Mouse (Mus musculus): ENCODE measurements around the gene Llgl1. TPM values are rescaled to one million over a fixed set of nuclear protein-coding genes. Genes with fewer than 3 reads are reported as not detected.

The Llgl1 gene
- polyA plus RNA-seq (2014; fragmentation: Nextera tagmentation; extraction: Ambion mirVana) = 43.8 and 46.1 TPM in 2 replicates

- peak; percentile 92 for ATAC-seq (ENCODE audit: low FRiP score)
- no peaks in the 10 kb centered on the region for H3K9me3 ChIP-seq (ENCODE audit: control insufficient read depth, low read length)
- H3K4me2 ChIP-seq (replicated peaks) = peak within 1 kb of the TSS; percentile 84
- 0% methylated on average over 42 of the region's 73 CpGs for WGBS
- peak within 1 kb of the TSS; percentile 91 for H3K9ac ChIP-seq
- no peaks in the 10 kb centered on the region for H3K27me3 ChIP-seq (ENCODE audit: control insufficient read depth, insufficient read depth, low read length)
- H3K4me1 ChIP-seq (replicated peaks; ENCODE audit: control insufficient read depth, insufficient read depth, low read length) = peaks cover 24% of the 10 kb centered on the region
- DNase-seq (ENCODE audit: low spot score) = peak; percentile 92
- H3K27ac ChIP-seq = peak within 1 kb of the TSS; percentile 93
- peak within 1 kb of the TSS; percentile 93 for H3K4me3 ChIP-seq (replicated peaks; ENCODE audit: low read length)
- peaks cover 4% of the 10 kb centered on the region for H3K36me3 ChIP-seq (replicated peaks; ENCODE audit: control insufficient read depth, insufficient read depth)
These were observed at the start of gene Llgl1 for GRCm38 (mm10) chr11:60699524-60700075. TSS of gene Llgl1 (plus strand) at chr11:60699723.

DNA sequence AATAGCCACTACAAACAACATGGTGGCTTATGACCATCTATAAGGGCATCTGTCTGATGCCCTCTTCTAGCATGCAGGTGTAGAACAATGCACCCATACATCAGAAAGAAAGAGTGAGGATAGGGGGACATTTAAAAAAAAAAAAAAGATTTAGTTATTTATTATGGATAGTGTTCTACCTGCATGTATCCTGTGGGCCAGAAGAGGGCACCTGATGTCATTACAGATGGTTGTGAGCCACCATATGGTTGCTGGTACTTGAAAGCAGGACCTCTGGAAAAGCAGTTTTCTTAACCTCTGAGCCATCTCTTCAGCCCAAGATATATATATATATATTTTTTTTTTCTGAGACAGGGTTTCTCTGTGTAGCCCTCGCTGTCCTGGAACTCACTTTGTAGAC lies 3.4 kb upstream of the Llgl1 start:
- no peak for DNase-seq (ENCODE audit: low spot score)
- WGBS = 81% methylated on average over 1 of the region's 1 CpGs
- Histone ChIP-seq H3K9me3 (ENCODE audit: control insufficient read depth, low read length) (no peaks in the 10 kb centered on the region), H3K27ac (no peak overlapping the region), H3K4me1 (replicated peaks; ENCODE audit: control insufficient read depth, insufficient read depth, low read length) (peaks cover 11% of the 10 kb centered on the region), H3K36me3 (replicated peaks; ENCODE audit: control insufficient read depth, insufficient read depth) (no peaks in the 10 kb centered on the region), H3K4me3 (replicated peaks; ENCODE audit: low read length) (no peak overlapping the region), H3K4me2 (replicated peaks) (no peak overlapping the region), H3K9ac (no peak overlapping the region), H3K27me3 (ENCODE audit: control insufficient read depth, insufficient read depth, low read length) (no peaks in the 10 kb centered on the region)
- no peak for ATAC-seq (ENCODE audit: low FRiP score)

DNA sequence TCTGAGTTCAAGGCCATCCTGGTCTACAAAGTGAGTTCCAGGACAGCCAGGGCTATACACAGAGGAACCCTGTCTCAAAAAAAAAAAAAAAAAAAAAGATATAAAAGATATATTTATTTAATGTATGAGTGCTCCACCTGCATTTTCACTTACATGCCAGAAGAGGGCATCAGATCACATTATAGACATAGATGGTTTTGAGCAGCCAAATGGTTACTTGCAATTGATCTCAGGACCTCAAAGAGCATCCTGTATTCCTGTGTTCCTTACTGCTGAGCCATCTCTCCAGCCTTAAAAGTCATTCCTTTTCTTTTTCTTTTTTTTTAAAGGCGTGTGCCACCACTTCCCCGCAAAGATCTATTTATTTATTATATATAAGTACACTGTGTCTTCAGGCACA lies 2.0 kb upstream of the Llgl1 start:
- Histone ChIP-seq H3K4me3 (replicated peaks; ENCODE audit: low read length) (no peak overlapping the region), H3K9me3 (ENCODE audit: control insufficient read depth, low read length) (no peaks in the 10 kb centered on the region), H3K27me3 (ENCODE audit: control insufficient read depth, insufficient read depth, low read length) (no peaks in the 10 kb centered on the region), H3K9ac (no peak overlapping the region), H3K4me2 (replicated peaks) (no peak overlapping the region), H3K4me1 (replicated peaks; ENCODE audit: control insufficient read depth, insufficient read depth, low read length) (peaks cover 20% of the 10 kb centered on the region), H3K36me3 (replicated peaks; ENCODE audit: control insufficient read depth, insufficient read depth) (no peaks in the 10 kb centered on the region), H3K27ac (no peak overlapping the region)
- 73% methylated on average over 2 of the region's 2 CpGs for WGBS
- DNase-seq (ENCODE audit: low spot score) (peak; percentile 59), ATAC-seq (ENCODE audit: low FRiP score) (no peak)

DNA sequence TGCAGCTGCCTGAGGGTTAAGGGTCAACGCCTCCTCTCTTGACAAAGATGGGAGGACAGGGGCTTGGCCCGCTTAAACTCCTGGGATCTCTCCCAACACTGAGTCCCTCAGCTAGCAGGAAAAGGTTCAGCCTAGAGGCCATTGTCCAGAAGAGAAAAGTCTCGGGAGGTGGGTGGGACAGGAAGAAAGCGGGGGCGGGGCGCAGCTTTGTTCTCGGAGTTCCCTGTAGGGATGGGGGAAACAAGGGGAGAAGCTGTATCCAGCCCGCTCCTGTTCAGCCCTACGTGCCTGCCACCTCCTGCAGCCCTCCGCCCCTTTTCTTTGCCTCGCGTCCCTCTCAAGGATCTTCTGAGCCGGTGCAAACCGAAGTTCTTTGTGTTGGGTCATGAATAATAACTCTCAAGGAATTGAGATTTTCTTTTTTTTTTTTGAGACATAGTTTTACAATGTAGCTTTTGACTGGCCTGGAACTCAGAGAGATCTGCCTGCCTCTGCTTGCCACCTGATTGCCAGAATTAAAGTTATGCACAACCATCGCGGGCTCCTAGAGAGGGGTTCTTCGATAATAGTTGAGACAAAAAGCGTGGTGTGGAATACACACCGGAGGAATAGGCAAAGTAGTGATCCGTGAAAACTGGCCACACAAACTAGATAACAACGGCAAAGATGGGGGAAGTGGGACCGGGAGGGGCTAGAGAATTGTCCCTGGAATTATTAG lies 558 bp upstream of the Llgl1 start:
- H3K9ac ChIP-seq = peak overlapping the region; percentile 91
- H3K4me2 ChIP-seq (replicated peaks) = peak overlapping the region; percentile 84
- H3K4me3 ChIP-seq (replicated peaks; ENCODE audit: low read length) = peak overlapping the region; percentile 93
- peaks cover 24% of the 10 kb centered on the region for H3K4me1 ChIP-seq (replicated peaks; ENCODE audit: control insufficient read depth, insufficient read depth, low read length)
- DNase-seq (ENCODE audit: low spot score) (peak; percentile 53), ATAC-seq (ENCODE audit: low FRiP score) (peak; percentile 35)
- no peaks in the 10 kb centered on the region; the same call in 1 of the 2 replicates for H3K36me3 ChIP-seq (replicated peaks; ENCODE audit: control insufficient read depth, insufficient read depth)
- peak overlapping the region; percentile 93 for H3K27ac ChIP-seq
- no peaks in the 10 kb centered on the region for H3K27me3 ChIP-seq (ENCODE audit: control insufficient read depth, insufficient read depth, low read length)
- H3K9me3 ChIP-seq (ENCODE audit: control insufficient read depth, low read length) = no peaks in the 10 kb centered on the region
- WGBS = under 1% methylated on average over 22 of the region's 22 CpGs

- ATAC-seq (ENCODE audit: low FRiP score) = no peak
- Histone ChIP-seq H3K4me1 (replicated peaks; ENCODE audit: control insufficient read depth, insufficient read depth, low read length) (peaks cover 24% of the 10 kb centered on the region), H3K27ac (peak overlapping the region; percentile 93; the same call in 1 of the 2 replicates), H3K9ac (peak overlapping the region; percentile 91), H3K27me3 (ENCODE audit: control insufficient read depth, insufficient read depth, low read length) (no peaks in the 10 kb centered on the region), H3K36me3 (replicated peaks; ENCODE audit: control insufficient read depth, insufficient read depth) (peaks cover 13% of the 10 kb centered on the region), H3K9me3 (ENCODE audit: control insufficient read depth, low read length) (no peaks in the 10 kb centered on the region), H3K4me2 (replicated peaks) (peak overlapping the region; percentile 84), H3K4me3 (replicated peaks; ENCODE audit: low read length) (peak overlapping the region; percentile 93)
- WGBS = 23% methylated on average over 12 of the region's 12 CpGs
- DNase-seq (ENCODE audit: low spot score) = no peak
These were observed 1.0 kb downstream of the Llgl1 start for GRCm38 (mm10) chr11:60700320-60701185.

DNA sequence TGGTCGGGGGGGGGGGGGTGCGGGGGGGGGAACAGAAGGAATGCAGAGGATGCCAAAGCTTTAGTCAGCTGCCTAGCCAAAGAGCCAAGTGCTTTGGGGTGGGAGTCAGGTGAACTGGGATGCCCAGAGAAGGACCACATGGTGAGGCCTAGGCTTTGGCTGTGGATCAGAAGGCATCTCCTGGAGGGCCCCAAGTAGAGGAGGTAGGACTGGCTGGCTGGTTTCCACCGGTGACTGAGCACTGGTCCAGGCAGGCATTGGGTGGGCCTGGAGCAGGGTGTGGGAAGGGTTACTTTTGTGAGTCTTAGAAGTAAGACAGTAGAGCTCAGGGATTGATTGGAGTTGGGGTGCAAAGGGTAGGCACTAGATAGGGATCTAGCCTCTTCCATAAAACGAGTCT lies 2.1 kb downstream of the Llgl1 start:
- H3K27me3 ChIP-seq (ENCODE audit: control insufficient read depth, insufficient read depth, low read length) = no peaks in the 10 kb centered on the region
- no peak for DNase-seq (ENCODE audit: low spot score)
- no peak overlapping the region for H3K27ac ChIP-seq
- 91% methylated on average over 2 of the region's 4 CpGs for WGBS
- H3K4me2 ChIP-seq (replicated peaks) = peak overlapping the region; percentile 84; the same call in 1 of the 2 replicates
- H3K9ac ChIP-seq = no peak overlapping the region
- no peaks in the 10 kb centered on the region for H3K9me3 ChIP-seq (ENCODE audit: control insufficient read depth, low read length)
- H3K4me1 ChIP-seq (replicated peaks; ENCODE audit: control insufficient read depth, insufficient read depth, low read length) = peaks cover 24% of the 10 kb centered on the region
- ATAC-seq (ENCODE audit: low FRiP score) = no peak
- peaks cover 24% of the 10 kb centered on the region for H3K36me3 ChIP-seq (replicated peaks; ENCODE audit: control insufficient read depth, insufficient read depth)
- H3K4me3 ChIP-seq (replicated peaks; ENCODE audit: low read length) = no peak overlapping the region

DNA sequence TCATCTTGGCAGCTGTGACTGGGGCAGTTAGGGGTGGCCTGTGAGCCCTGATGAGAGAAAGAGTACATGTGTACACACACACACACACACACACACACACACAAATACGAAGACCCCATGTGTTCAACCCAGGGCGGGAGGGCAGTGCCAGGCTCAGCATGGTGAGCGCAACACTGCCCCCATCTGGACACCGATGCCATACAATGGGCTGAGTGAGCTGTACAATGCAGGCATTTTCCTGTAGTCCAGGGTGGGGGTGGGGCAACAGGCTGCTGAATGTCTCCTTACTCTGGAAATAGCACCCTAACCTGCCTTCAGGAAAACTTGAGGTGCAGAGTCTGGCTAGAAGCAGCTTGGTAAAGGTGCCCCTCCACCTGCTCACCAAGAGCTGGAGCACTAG lies 3.6 kb downstream of the Llgl1 start:
- Histone ChIP-seq H3K27me3 (ENCODE audit: control insufficient read depth, insufficient read depth, low read length) (no peaks in the 10 kb centered on the region), H3K4me1 (replicated peaks; ENCODE audit: control insufficient read depth, insufficient read depth, low read length) (peaks cover 24% of the 10 kb centered on the region), H3K27ac (no peak overlapping the region), H3K4me2 (replicated peaks) (no peak overlapping the region), H3K4me3 (replicated peaks; ENCODE audit: low read length) (no peak overlapping the region), H3K9ac (no peak overlapping the region), H3K36me3 (replicated peaks; ENCODE audit: control insufficient read depth, insufficient read depth) (peaks cover 39% of the 10 kb centered on the region), H3K9me3 (ENCODE audit: control insufficient read depth, low read length) (no peaks in the 10 kb centered on the region)
- WGBS = 21% methylated on average over 4 of the region's 4 CpGs
- DNase-seq (ENCODE audit: low spot score) = peak; percentile 77
- no peak for ATAC-seq (ENCODE audit: low FRiP score)

GRCm38 (mm10) chr11:60704023-60704880 lies 4.7 kb downstream of the Llgl1 start:
- Histone ChIP-seq H3K27me3 (ENCODE audit: control insufficient read depth, insufficient read depth, low read length) (no peaks in the 10 kb centered on the region), H3K4me2 (replicated peaks) (no peak overlapping the region), H3K4me1 (replicated peaks; ENCODE audit: control insufficient read depth, insufficient read depth, low read length) (peaks cover 21% of the 10 kb centered on the region), H3K36me3 (replicated peaks; ENCODE audit: control insufficient read depth, insufficient read depth) (peaks cover 50% of the 10 kb centered on the region), H3K4me3 (replicated peaks; ENCODE audit: low read length) (no peak overlapping the region), H3K27ac (no peak overlapping the region), H3K9ac (no peak overlapping the region), H3K9me3 (ENCODE audit: control insufficient read depth, low read length) (no peaks in the 10 kb centered on the region)
- DNase-seq (ENCODE audit: low spot score) (no peak), ATAC-seq (ENCODE audit: low FRiP score) (no peak)
- 93% methylated on average over 19 of the region's 19 CpGs for WGBS

Data from hindbrain, embryonic 14.5 days (tissue).